Mouse (Mus musculus) embryonic facial prominence, embryonic 13.5 days (tissue): ENCODE data around the gene Irf6. TPM values are rescaled to one million over a fixed set of nuclear protein-coding genes. Genes with fewer than 3 reads are reported as not detected.

Source experiments
- ATAC-seq: fragments of 200-750 bp; cut with Nextera tagmentation; 2 replicates; pipeline ENCODE4 v1.8.0; 2017; ENCODE audit warnings: low read depth; ENCODE audit not compliant: insufficient number of reproducible peaks, insufficient read depth, low FRiP score, low TSS enrichment
- H3K27ac ChIP-seq: fragments of 300-500 bp; sonication (generic); 2 replicates; pipeline ENCODE4 v1.5.1; 2015; ENCODE audit warnings: moderate library complexity, mild to moderate bottlenecking, inconsistent platforms
- H3K27me3 ChIP-seq: fragments of 300-500 bp; sonication (generic); 2 replicates; pipeline ENCODE4 v1.6.1; 2015; ENCODE audit warnings: mild to moderate bottlenecking, inconsistent platforms
- H3K36me3 ChIP-seq: fragments of 300-500 bp; sonication (generic); 2 replicates; pipeline ENCODE4 v1.6.1; 2015; ENCODE audit warnings: mild to moderate bottlenecking, inconsistent platforms
- H3K4me1 ChIP-seq: fragments of 300-500 bp; sonication (generic); 2 replicates; pipeline ENCODE4 v1.6.1; 2015; ENCODE audit warnings: inconsistent platforms
- H3K4me2 ChIP-seq: fragments of 300-500 bp; sonication (generic); 2 replicates; pipeline ENCODE4 v1.6.1; 2015; ENCODE audit warnings: moderate library complexity, mild to moderate bottlenecking, inconsistent platforms
- H3K4me3 ChIP-seq: fragments of 300-500 bp; sonication (generic); 2 replicates; pipeline ENCODE4 v1.5.1; 2015; ENCODE audit warnings: mild to moderate bottlenecking, inconsistent platforms
- H3K9ac ChIP-seq: fragments of 300-500 bp; sonication (generic); 2 replicates; pipeline ENCODE4 v1.6.1; 2015; ENCODE audit warnings: mild to moderate bottlenecking, inconsistent platforms
- H3K9me3 ChIP-seq: fragments of 300-500 bp; sonication (generic); 2 replicates; pipeline ENCODE4 v1.6.1; 2016; ENCODE audit warnings: inconsistent platforms
- WGBS: fragments of 180-500 bp; shearing (Covaris S2); methylation state at CpG from one replicate; pipeline ENCODE4 v1.1.7; 2015; ENCODE audit warnings: mixed read lengths; 5-methylcytosine and 5-hydroxymethylcytosine counted together
- polyA plus RNA-seq: library from polyadenylated mRNA; unstranded; fragments of >200 nt; fragmentation: Nextera tagmentation; extraction: Ambion mirVana; gene quantifications from 2 replicates; pipeline ENCODE4 v1.2.1, GENCODE M21; 2015

Gene Irf6
- polyA plus RNA-seq, 1 experiment from 2014 or later = 33.4 TPM

DNA sequence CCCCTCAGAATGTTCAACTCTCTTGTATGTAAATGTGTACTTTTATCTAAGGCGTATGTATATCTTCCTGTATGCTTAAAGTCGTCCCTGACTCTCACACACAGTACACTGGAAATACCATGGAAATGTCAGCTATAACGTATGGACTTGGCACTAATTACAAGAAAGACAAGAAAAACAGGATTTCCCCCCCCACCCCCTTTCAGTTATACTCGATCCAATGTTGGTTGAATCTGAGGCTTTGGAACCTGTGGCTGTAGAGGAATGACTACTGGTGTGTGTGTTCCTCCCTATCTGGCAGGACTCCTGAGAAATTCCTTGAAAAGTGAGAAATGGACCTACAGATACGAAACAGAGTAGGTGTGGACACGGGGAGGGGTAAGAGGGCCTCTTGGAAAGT lies 35.3 kb downstream of the Irf6 start:
- 76% methylated on average over 6 of the region's 6 CpGs for WGBS
- no peak overlapping the region for H3K9ac ChIP-seq
- H3K4me2 ChIP-seq = peak overlapping the region; percentile 38; the same call in 1 of the 2 replicates
- no peak overlapping the region for H3K4me3 ChIP-seq
- H3K36me3 ChIP-seq = no peaks in the 10 kb centered on the region
- ATAC-seq = no peak
- H3K4me1 ChIP-seq = peaks cover 45% of the 10 kb centered on the region
- H3K27ac ChIP-seq = peak overlapping the region; percentile 93
- H3K9me3 ChIP-seq = no peaks in the 10 kb centered on the region
- no peaks in the 10 kb centered on the region for H3K27me3 ChIP-seq

DNA sequence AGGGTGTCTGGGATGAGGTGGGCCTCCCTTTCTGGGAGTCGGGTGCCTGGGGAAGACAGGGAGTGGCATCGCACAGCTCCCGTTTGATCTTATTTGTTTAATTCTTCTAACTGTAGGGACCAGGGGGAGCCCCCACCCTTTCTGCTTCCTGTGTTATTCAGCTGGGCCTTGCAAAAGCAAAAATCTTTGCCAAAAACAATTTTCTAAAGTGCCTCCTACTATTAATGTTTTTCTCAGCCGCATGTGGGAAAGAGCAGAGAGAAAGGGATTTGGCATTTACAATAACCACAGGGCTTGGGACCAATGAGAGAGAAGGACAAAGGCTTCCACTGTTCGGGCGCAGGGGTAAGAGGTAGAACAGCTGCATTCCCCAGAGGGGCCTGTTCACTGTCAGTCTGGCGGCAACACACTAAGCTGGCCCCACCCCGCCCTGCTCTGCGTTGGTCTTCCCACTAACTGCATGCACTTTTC lies 36.3 kb downstream of the Irf6 start:
- Histone ChIP-seq H3K36me3 (no peaks in the 10 kb centered on the region), H3K4me3 (no peak overlapping the region), H3K27ac (peak overlapping the region; percentile 93), H3K9ac (no peak overlapping the region), H3K27me3 (no peaks in the 10 kb centered on the region), H3K9me3 (no peaks in the 10 kb centered on the region), H3K4me2 (peak overlapping the region; percentile 38), H3K4me1 (peaks cover 43% of the 10 kb centered on the region)
- WGBS = 8% methylated on average over 9 of the region's 9 CpGs
- ATAC-seq = peak; percentile 92

- H3K4me1 ChIP-seq = peaks cover 38% of the 10 kb centered on the region
- peak overlapping the region; percentile 93 for H3K27ac ChIP-seq
- H3K4me2 ChIP-seq = peak overlapping the region; percentile 38
- no peak overlapping the region for H3K9ac ChIP-seq
- H3K4me3 ChIP-seq = no peak overlapping the region
- no peaks in the 10 kb centered on the region for H3K36me3 ChIP-seq
- 30% methylated on average over 3 of the region's 3 CpGs for WGBS
- H3K9me3 ChIP-seq = no peaks in the 10 kb centered on the region
- H3K27me3 ChIP-seq = no peaks in the 10 kb centered on the region
- peak; percentile 56; the same call in 1 of the 2 replicates for ATAC-seq
Observed at GRCm38 (mm10) chr1:193189771-193190170, 36.9 kb downstream of the Irf6 start.

- Histone ChIP-seq H3K4me2 (no peak overlapping the region), H3K36me3 (no peaks in the 10 kb centered on the region), H3K4me3 (no peak overlapping the region), H3K27me3 (no peaks in the 10 kb centered on the region), H3K9ac (no peak overlapping the region), H3K9me3 (no peaks in the 10 kb centered on the region), H3K27ac (no peak overlapping the region), H3K4me1 (peaks cover 41% of the 10 kb centered on the region)
- ATAC-seq = no peak
- WGBS = 86% methylated on average over 7 of the region's 7 CpGs
Observed at GRCm38 (mm10) chr1:193191675-193192283, 38.9 kb downstream of the Irf6 start.

DNA sequence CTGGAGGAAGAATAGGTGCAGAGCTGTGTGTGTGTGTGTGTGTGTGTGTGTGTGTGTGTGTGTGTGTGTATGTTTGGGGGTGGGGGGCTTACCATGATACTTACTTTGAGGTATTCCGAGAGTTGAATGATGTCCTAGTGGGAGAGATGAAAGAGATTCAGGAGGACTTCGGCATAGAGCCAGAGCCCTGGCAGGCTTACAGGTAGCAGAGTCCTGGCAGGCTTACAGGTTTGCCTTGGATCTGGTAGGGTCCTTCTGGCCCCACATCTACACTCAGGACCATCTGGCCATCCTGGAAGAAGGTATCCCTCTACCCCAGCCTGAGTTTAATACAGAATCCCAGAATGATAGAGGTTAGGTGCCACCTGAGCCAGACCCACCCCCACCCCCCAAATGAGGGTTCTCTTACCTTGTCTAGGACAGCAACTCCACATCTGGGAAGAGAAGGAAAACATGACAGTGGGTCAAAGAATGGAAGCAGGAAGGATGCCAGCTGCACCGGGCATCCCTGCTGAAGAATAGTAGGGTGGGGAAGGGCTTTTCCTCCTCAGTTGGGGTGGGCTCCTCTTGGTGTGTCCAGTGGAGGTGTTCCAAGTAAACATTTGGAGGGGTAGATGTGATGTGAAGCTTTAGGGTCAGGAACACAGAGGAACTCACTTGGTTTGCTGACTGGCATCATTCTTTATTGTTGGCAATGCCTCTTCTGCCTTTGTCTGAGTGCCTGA lies 41.7 kb downstream of the Irf6 start:
- H3K4me2 ChIP-seq = no peak overlapping the region
- H3K27me3 ChIP-seq = no peaks in the 10 kb centered on the region
- 84% methylated on average over 3 of the region's 3 CpGs for WGBS
- no peak overlapping the region for H3K4me3 ChIP-seq
- ATAC-seq = no peak
- H3K27ac ChIP-seq = no peak overlapping the region
- H3K4me1 ChIP-seq = peaks cover 26% of the 10 kb centered on the region
- no peaks in the 10 kb centered on the region for H3K36me3 ChIP-seq
- no peak overlapping the region for H3K9ac ChIP-seq
- H3K9me3 ChIP-seq = no peaks in the 10 kb centered on the region

DNA sequence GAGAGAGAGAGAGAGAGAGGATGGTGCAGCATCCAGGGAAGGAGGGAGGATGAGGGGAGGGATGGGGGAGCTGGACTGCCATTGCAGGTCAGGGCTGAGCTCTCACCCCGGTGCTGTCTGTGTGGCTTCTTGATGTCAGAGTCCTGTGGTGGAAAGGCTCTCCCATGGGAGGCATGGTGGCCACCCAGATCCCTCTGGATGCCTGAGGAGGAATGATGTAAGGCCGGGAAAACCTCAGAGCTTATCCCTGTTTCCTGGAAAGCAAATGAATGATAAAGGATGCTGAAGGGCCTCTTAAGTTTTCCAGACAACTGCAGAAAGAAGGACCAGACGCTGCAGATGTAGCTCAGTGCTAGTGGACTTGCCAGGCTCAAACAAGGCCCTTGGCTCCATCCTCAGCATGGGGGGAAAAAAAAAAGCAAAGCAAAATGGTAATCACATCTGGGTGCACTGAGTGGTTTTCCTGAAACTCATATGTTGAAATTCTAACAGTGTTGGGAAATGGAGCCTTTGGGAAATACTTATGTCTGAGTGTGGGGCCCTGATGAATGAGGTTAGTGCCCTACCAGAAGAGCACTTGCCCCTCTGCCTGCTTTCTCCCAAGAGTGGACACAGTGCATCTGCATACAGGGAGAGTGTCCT lies 42.4 kb downstream of the Irf6 start:
- Histone ChIP-seq H3K27me3 (no peaks in the 10 kb centered on the region), H3K36me3 (no peaks in the 10 kb centered on the region), H3K4me3 (no peak overlapping the region), H3K27ac (no peak overlapping the region), H3K4me1 (peaks cover 19% of the 10 kb centered on the region), H3K9me3 (no peaks in the 10 kb centered on the region), H3K9ac (no peak overlapping the region), H3K4me2 (no peak overlapping the region)
- ATAC-seq = no peak
- 67% methylated on average over 3 of the region's 3 CpGs for WGBS

DNA sequence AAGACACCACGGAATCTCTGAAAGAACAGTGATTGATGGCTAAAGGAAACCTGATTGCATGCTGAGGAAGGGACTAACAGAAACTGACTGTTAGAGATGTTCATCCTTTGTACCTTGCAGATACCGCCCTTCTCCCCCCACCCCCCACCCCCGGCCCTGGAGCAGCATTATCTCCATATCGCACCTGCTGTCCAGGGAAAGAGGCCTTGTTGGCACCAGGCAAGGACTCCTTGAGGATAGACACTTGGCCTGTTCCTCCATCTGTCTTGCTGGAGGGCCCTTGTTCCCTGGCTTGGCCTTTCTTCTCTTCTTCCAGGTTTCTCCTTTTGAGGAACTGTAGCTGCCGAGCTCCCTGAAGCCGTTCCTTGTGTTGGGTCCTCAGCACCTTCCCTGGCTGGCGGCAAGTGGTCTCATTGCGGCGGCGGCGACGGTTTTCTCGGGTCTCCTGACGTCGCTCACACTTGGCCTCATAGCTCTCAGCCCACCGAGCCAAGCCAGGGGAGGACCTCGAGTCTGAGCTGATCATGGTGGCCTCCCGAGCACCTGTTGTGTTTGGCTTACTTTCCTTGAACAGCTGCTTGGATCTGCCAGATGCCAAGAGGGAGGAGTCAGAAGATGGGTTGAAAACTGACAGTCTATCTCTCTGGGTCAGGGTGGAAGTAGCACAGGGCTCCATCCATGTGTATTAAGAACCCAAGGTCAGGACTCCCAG lies 44.7 kb downstream of the Irf6 start:
- Histone ChIP-seq H3K27ac (no peak overlapping the region), H3K4me3 (no peak overlapping the region), H3K4me2 (no peak overlapping the region), H3K27me3 (no peaks in the 10 kb centered on the region), H3K4me1 (peaks cover 5% of the 10 kb centered on the region; the same call in 1 of the 2 replicates), H3K9ac (no peak overlapping the region), H3K36me3 (no peaks in the 10 kb centered on the region), H3K9me3 (no peaks in the 10 kb centered on the region)
- WGBS = 89% methylated on average over 18 of the region's 18 CpGs
- no peak for ATAC-seq

DNA sequence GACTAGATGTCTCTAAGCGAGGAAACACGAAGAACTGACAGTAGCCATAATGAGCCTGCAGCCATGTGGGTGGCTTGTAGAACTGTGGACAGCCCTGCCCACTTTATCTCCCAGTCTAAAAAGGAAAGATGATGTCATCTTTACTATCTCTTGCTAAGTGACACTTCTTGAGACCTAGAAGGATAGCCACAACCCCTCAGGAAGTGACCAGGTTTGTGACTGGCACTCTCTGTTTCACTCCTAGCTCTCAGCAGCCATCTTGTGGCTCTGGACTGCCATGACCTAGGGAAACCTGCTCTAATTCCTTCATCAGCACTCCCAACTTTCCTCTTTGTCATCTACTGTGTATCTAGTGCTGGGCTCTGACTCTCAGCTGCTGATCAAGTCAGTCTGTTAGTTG lies 45.4 kb downstream of the Irf6 start:
- no peaks in the 10 kb centered on the region for H3K27me3 ChIP-seq
- WGBS = 96% methylated on average over 2 of the region's 2 CpGs
- H3K4me2 ChIP-seq = no peak overlapping the region
- peaks cover 5% of the 10 kb centered on the region; the same call in 1 of the 2 replicates for H3K4me1 ChIP-seq
- H3K9ac ChIP-seq = no peak overlapping the region
- H3K27ac ChIP-seq = no peak overlapping the region
- H3K36me3 ChIP-seq = no peaks in the 10 kb centered on the region
- H3K4me3 ChIP-seq = no peak overlapping the region
- H3K9me3 ChIP-seq = no peaks in the 10 kb centered on the region
- no peak for ATAC-seq

DNA sequence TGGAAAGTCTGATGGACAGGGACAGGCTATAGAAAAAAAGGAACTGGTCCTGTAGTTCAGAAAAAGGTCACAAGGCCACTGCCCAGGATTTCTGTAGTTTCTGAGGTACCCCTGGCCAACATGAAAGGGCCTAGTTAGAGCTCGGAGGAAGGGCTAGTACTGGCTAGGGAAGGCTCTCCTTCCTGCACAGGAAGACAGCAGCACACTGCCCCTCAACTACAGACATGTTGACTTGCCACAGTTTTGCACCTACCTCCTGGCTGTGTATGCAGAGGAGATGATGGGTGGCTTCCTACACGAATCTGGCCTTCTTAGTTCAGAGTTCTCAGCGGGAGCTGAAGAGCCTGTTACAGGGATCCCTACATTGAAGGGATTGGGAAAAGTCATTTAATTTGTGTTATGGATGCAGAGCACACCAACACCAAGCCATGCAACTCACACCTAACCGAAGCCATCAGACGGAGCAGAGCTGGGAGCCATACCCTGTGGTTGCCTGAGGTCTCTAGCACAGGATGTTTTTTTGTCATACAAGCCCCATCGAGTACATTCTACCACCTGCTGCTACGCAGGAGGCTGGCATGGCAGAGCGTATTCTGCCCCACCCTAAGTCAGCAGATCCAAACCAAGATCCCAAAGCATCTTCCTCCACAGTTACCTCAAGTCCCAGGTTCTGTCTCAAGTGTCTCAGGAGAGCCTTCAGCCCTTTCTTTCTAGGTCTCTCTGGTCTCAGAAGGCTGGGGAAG lies 47.9 kb downstream of the Irf6 start:
- ATAC-seq = no peak
- H3K27ac ChIP-seq = no peak overlapping the region
- H3K4me1 ChIP-seq = peaks cover 5% of the 10 kb centered on the region; the same call in 1 of the 2 replicates
- 83% methylated on average over 8 of the region's 8 CpGs for WGBS
- no peaks in the 10 kb centered on the region for H3K9me3 ChIP-seq
- no peak overlapping the region for H3K4me2 ChIP-seq
- H3K9ac ChIP-seq = no peak overlapping the region
- H3K4me3 ChIP-seq = no peak overlapping the region
- H3K36me3 ChIP-seq = no peaks in the 10 kb centered on the region
- no peaks in the 10 kb centered on the region for H3K27me3 ChIP-seq

GRCm38 (mm10) chr1:193201383-193201778 lies 48.5 kb downstream of the Irf6 start, which contains the start of gene Traf3ip3:
Gene Traf3ip3, minus strand, starts transcription at chr1:193201703.
- Histone ChIP-seq H3K4me3 (no peak within 1 kb of the TSS), H3K9me3 (no peaks in the 10 kb centered on the region), H3K9ac (no peak within 1 kb of the TSS), H3K4me1 (peaks cover 5% of the 10 kb centered on the region; the same call in 1 of the 2 replicates), H3K4me2 (no peak within 1 kb of the TSS), H3K36me3 (no peaks in the 10 kb centered on the region), H3K27me3 (no peaks in the 10 kb centered on the region), H3K27ac (no peak within 1 kb of the TSS)
- no peak for ATAC-seq
- WGBS = 55% methylated on average over 5 of the region's 5 CpGs

- H3K9me3 ChIP-seq = no peaks in the 10 kb centered on the region
- no peaks in the 10 kb centered on the region for H3K27me3 ChIP-seq
- no peak for ATAC-seq
- no peak overlapping the region for H3K4me2 ChIP-seq
- H3K4me3 ChIP-seq = no peak overlapping the region
- no peaks in the 10 kb centered on the region for H3K36me3 ChIP-seq
- no peak overlapping the region for H3K27ac ChIP-seq
- no peak overlapping the region for H3K9ac ChIP-seq
- WGBS = 59% methylated on average over 2 of the region's 2 CpGs
- no peaks in the 10 kb centered on the region for H3K4me1 ChIP-seq
Observed at GRCm38 (mm10) chr1:193203821-193204220, 50.9 kb downstream of the Irf6 start.
